Mouse (Mus musculus) forebrain, embryonic 12.5 days (tissue): ENCODE results near the gene Dpf3. TPM values are rescaled to one million over a fixed set of nuclear protein-coding genes. Genes with fewer than 3 reads are reported as not detected.

Experiments
- ATAC-seq: fragments of 200-750 bp; cut with Nextera tagmentation; 2 replicates; pipeline ENCODE4 v1.8.0; 2017; ENCODE audit warnings: moderate TSS enrichment; ENCODE audit not compliant: low FRiP score
- H3K27ac ChIP-seq: fragments of 300-500 bp; sonication (generic); 2 replicates; pipeline ENCODE4 v1.5.1; 2016; ENCODE audit warnings: mild to moderate bottlenecking
- H3K27me3 ChIP-seq: fragments of 300-500 bp; sonication (generic); 2 replicates; pipeline ENCODE4 v1.6.1; 2016; ENCODE audit warnings: mild to moderate bottlenecking
- H3K36me3 ChIP-seq: fragments of 300-500 bp; sonication (generic); replicated peaks from 2 replicates; pipeline ENCODE4 v1.6.1; 2016; ENCODE audit warnings: mild to moderate bottlenecking
- H3K4me1 ChIP-seq: fragments of 300-500 bp; sonication (generic); 2 replicates; pipeline ENCODE4 v1.6.1; 2016
- H3K4me2 ChIP-seq: fragments of 300-500 bp; sonication (generic); 2 replicates; pipeline ENCODE4 v1.6.1; 2016; ENCODE audit warnings: mild to moderate bottlenecking, moderate library complexity
- H3K4me3 ChIP-seq: fragments of 300-500 bp; sonication (generic); replicated peaks from 2 replicates; pipeline ENCODE4 v1.5.1; 2016; ENCODE audit warnings: mild to moderate bottlenecking
- H3K9ac ChIP-seq: fragments of 300-500 bp; sonication (generic); 2 replicates; pipeline ENCODE4 v1.6.1; 2016; ENCODE audit warnings: mild to moderate bottlenecking
- H3K9me3 ChIP-seq: fragments of 300-500 bp; sonication (generic); 2 replicates; pipeline ENCODE4 v1.6.1; 2016
- WGBS: fragments of 180-500 bp; shearing (Covaris S2); methylation state at CpG from one replicate; pipeline ENCODE4 v1.1.7; 2016; 5-methylcytosine and 5-hydroxymethylcytosine counted together
- polyA plus RNA-seq: library from polyadenylated mRNA; unstranded; fragments of >200 nt; fragmentation: Nextera tagmentation; extraction: Ambion mirVana; gene quantifications from 2 replicates; pipeline ENCODE4 v1.2.1, GENCODE M21; 2016

Dpf3 gene
- polyA plus RNA-seq, 1 experiment from 2014 or later, result 7.7 TPM

- Histone ChIP-seq H3K4me3 (no peak overlapping the region), H3K4me2 (no peak overlapping the region), H3K36me3 (no peaks in the 10 kb centered on the region), H3K9me3 (no peaks in the 10 kb centered on the region), H3K27me3 (no peaks in the 10 kb centered on the region), H3K4me1 (peaks cover 11% of the 10 kb centered on the region), H3K27ac (no peak overlapping the region), H3K9ac (no peak overlapping the region)
- 71% methylated on average over 11 of the region's 11 CpGs for WGBS
- no peak for ATAC-seq
These were observed 62.6 kb downstream of the Dpf3 start for GRCm38 (mm10) chr12:83424720-83425444.

GRCm38 (mm10) chr12:83424086-83424719 lies 63.3 kb downstream of the Dpf3 start:
- WGBS, result 77% methylated on average over 12 of the region's 12 CpGs
- no peak for ATAC-seq
- Histone ChIP-seq H3K4me3 (no peak overlapping the region), H3K27me3 (no peaks in the 10 kb centered on the region), H3K36me3 (no peaks in the 10 kb centered on the region), H3K4me2 (no peak overlapping the region), H3K9me3 (no peaks in the 10 kb centered on the region), H3K9ac (no peak overlapping the region), H3K27ac (no peak overlapping the region), H3K4me1 (peaks cover 11% of the 10 kb centered on the region)

DNA sequence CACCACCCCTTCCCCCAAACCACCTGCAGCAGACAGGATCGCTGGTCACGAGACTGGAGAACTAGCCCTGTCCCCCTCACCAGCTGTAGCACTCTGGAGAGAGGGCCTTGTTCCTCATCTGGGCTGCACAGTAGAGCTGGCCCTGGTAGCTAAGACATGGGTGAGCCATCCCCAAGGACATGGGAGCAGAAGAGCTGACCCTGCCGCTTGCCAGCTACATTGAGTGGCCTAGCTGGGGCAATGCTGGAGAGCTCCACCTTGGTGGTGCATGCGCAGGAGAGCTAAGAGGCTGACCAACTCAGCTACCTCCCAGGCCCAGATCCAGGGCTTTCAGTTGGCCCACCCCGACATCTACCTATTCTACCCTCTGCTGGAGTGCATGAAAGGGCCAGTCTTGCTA lies 67.2 kb downstream of the Dpf3 start:
- H3K4me2 ChIP-seq, result no peak overlapping the region
- H3K36me3 ChIP-seq, result no peaks in the 10 kb centered on the region
- no peak for ATAC-seq
- WGBS, result 85% methylated on average over 5 of the region's 5 CpGs
- H3K4me3 ChIP-seq, result no peak overlapping the region
- H3K9ac ChIP-seq, result no peak overlapping the region
- no peaks in the 10 kb centered on the region for H3K9me3 ChIP-seq
- no peaks in the 10 kb centered on the region; the same call in 1 of the 2 replicates for H3K4me1 ChIP-seq
- no peak overlapping the region for H3K27ac ChIP-seq
- H3K27me3 ChIP-seq, result no peaks in the 10 kb centered on the region

- Histone ChIP-seq H3K36me3 (no peaks in the 10 kb centered on the region), H3K4me3 (no peak overlapping the region), H3K27ac (no peak overlapping the region), H3K9me3 (no peaks in the 10 kb centered on the region), H3K9ac (no peak overlapping the region), H3K27me3 (no peaks in the 10 kb centered on the region), H3K4me1 (peaks cover 9% of the 10 kb centered on the region; the same call in 1 of the 2 replicates), H3K4me2 (no peak overlapping the region)
- ATAC-seq, result no peak
- WGBS, result 88% methylated on average over 4 of the region's 4 CpGs
These were observed 72.3 kb downstream of the Dpf3 start for GRCm38 (mm10) chr12:83415207-83415606.

DNA sequence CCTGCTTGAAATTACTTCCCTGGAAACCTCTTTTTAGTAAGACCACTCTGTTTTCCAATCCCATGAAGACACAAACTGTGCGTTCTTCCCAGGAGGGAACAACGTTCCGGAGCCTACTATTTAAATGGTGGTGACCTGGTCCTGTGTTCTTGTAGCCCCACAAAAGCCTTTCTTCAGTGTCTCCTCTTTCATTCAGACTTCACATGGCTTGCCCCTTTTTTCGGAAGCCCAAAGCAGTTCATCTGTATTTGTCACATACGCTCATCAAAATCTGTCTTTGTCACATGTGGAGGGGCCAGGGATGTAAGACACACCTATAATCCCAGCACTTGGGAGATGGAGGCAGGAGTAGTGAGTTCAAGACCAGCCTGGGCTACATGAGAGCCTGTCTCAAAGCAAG lies 73.8 kb downstream of the Dpf3 start:
- peaks cover 9% of the 10 kb centered on the region; the same call in 1 of the 2 replicates for H3K4me1 ChIP-seq
- H3K9me3 ChIP-seq, result no peaks in the 10 kb centered on the region
- no peak for ATAC-seq
- no peak overlapping the region for H3K4me2 ChIP-seq
- H3K27ac ChIP-seq, result no peak overlapping the region
- no peaks in the 10 kb centered on the region for H3K36me3 ChIP-seq
- H3K9ac ChIP-seq, result no peak overlapping the region
- H3K27me3 ChIP-seq, result no peaks in the 10 kb centered on the region
- 88% methylated on average over 5 of the region's 5 CpGs for WGBS
- H3K4me3 ChIP-seq, result no peak overlapping the region

GRCm38 (mm10) chr12:83411721-83412521 lies 75.6 kb downstream of the Dpf3 start:
- Histone ChIP-seq H3K9me3 (no peaks in the 10 kb centered on the region), H3K27me3 (no peaks in the 10 kb centered on the region), H3K4me3 (no peak overlapping the region), H3K4me1 (peaks cover 9% of the 10 kb centered on the region; the same call in 1 of the 2 replicates), H3K9ac (no peak overlapping the region), H3K36me3 (no peaks in the 10 kb centered on the region), H3K27ac (no peak overlapping the region), H3K4me2 (no peak overlapping the region)
- ATAC-seq, result no peak
- WGBS, result 60% methylated on average over 17 of the region's 17 CpGs

DNA sequence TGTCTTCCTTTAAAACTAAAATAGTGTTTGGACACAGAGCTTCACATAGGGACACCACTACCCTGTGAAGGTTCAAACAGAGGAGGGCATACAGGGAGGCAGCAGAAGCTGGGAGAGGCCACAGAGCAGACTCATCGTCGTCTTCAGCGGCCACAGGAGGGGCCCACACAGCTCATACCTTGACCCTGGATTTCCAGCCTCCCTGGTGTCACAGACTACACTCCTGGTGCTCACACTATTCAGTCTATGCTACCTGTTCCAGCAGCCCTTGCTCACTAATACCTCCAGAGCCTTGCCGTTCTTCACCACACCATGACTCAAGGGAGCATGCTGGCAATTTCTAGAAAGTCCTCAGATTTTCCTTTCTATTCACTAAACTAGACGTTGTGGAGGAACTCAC lies 76.5 kb downstream of the Dpf3 start:
- ATAC-seq, result no peak
- Histone ChIP-seq H3K36me3 (no peaks in the 10 kb centered on the region), H3K27me3 (no peaks in the 10 kb centered on the region), H3K9me3 (no peaks in the 10 kb centered on the region), H3K9ac (no peak overlapping the region), H3K4me3 (no peak overlapping the region), H3K4me1 (peaks cover 9% of the 10 kb centered on the region; the same call in 1 of the 2 replicates), H3K27ac (no peak overlapping the region), H3K4me2 (no peak overlapping the region)
- WGBS, result 80% methylated on average over 5 of the region's 5 CpGs

GRCm38 (mm10) chr12:83405374-83406125 lies 82.0 kb downstream of the Dpf3 start:
- Histone ChIP-seq H3K9me3 (no peaks in the 10 kb centered on the region), H3K4me3 (no peak overlapping the region), H3K4me1 (no peaks in the 10 kb centered on the region), H3K4me2 (no peak overlapping the region), H3K27me3 (no peaks in the 10 kb centered on the region), H3K27ac (no peak overlapping the region), H3K9ac (no peak overlapping the region), H3K36me3 (no peaks in the 10 kb centered on the region)
- 91% methylated on average over 12 of the region's 12 CpGs for WGBS
- no peak for ATAC-seq

- Histone ChIP-seq H3K4me1 (no peaks in the 10 kb centered on the region), H3K4me2 (no peak overlapping the region), H3K9me3 (no peaks in the 10 kb centered on the region), H3K9ac (no peak overlapping the region), H3K27ac (no peak overlapping the region), H3K36me3 (no peaks in the 10 kb centered on the region), H3K4me3 (no peak overlapping the region), H3K27me3 (no peaks in the 10 kb centered on the region)
- WGBS, result 84% methylated on average over 5 of the region's 5 CpGs
- ATAC-seq, result no peak
These were observed 85.2 kb downstream of the Dpf3 start for GRCm38 (mm10) chr12:83402270-83402669.

GRCm38 (mm10) chr12:83392011-83392410 lies 95.5 kb downstream of the Dpf3 start:
- WGBS, result 93% methylated on average over 16 of the region's 16 CpGs
- H3K36me3 ChIP-seq, result no peaks in the 10 kb centered on the region
- H3K4me1 ChIP-seq, result 0 out of 2 replicates have a peak, but pooled peaks cover 5% of the 10 kb centered on the region
- no peak overlapping the region for H3K4me3 ChIP-seq
- no peak for ATAC-seq
- no peak overlapping the region for H3K4me2 ChIP-seq
- no peaks in the 10 kb centered on the region for H3K27me3 ChIP-seq
- no peaks in the 10 kb centered on the region for H3K9me3 ChIP-seq
- no peak overlapping the region for H3K27ac ChIP-seq
- H3K9ac ChIP-seq, result no peak overlapping the region

GRCm38 (mm10) chr12:83387554-83387953 lies 100.0 kb downstream of the Dpf3 start:
- 50% methylated on average over 3 of the region's 3 CpGs for WGBS
- Histone ChIP-seq H3K36me3 (no peaks in the 10 kb centered on the region), H3K4me3 (no peak overlapping the region), H3K9me3 (no peaks in the 10 kb centered on the region), H3K4me1 (0 out of 2 replicates have a peak, but pooled peaks cover 5% of the 10 kb centered on the region), H3K9ac (no peak overlapping the region), H3K27me3 (no peaks in the 10 kb centered on the region), H3K27ac (no peak overlapping the region), H3K4me2 (no peak overlapping the region)
- no peak for ATAC-seq

GRCm38 (mm10) chr12:83381072-83381471 lies 106.4 kb downstream of the Dpf3 start:
- no peak overlapping the region for H3K27ac ChIP-seq
- H3K9me3 ChIP-seq, result no peaks in the 10 kb centered on the region
- no peaks in the 10 kb centered on the region for H3K27me3 ChIP-seq
- no peak overlapping the region for H3K9ac ChIP-seq
- no peak overlapping the region for H3K4me2 ChIP-seq
- H3K4me1 ChIP-seq, result peaks cover 4% of the 10 kb centered on the region; the same call in 1 of the 2 replicates
- ATAC-seq, result no peak
- H3K4me3 ChIP-seq, result no peak overlapping the region
- 93% methylated on average over 7 of the region's 7 CpGs for WGBS
- H3K36me3 ChIP-seq, result no peaks in the 10 kb centered on the region
